Mouse (Mus musculus): Measurements from ENCODE around the gene Gpd2.

GRCm38 (mm10) chr2:57293571-57293970, 56.1 kb downstream of the Gpd2 start:
- TF ChIP-seq KAT2A (IDR thresholded peaks at IDR 0.05; ENCODE audit: insufficient replicate concordance, low read length) (no peak), CTCF (conservative IDR thresholded peaks at IDR 0.05 in 1 of 2, IDR thresholded peaks at IDR 0.05 in 1 of 2; ENCODE audit: low read depth in 2 of 2, low read length in 2 of 2) (no peak), POLR2A (IDR thresholded peaks at IDR 0.05; ENCODE audit: low read depth, low read length) (no peak)
